Mouse (Mus musculus) left cerebral cortex, adult 8-10 months (tissue): ENCODE data around the gene Gm28043. TPM values are rescaled to one million over a fixed set of nuclear protein-coding genes. Genes with fewer than 3 reads are reported as not detected.

ENCODE experiments used
- microRNA-seq, 2 experiments: library from miRNA; unstranded; fragments of <30 nt; microRNA quantifications; one replicate each; pipeline ENCODE4 v1.2.0; 2022
- total RNA-seq, 4 experiments: library from RNA; stranded (reverse); gene quantifications; 2 replicates each; pipeline ENCODE4 v1.2.4; 2022

Gm28043 gene
- total RNA-seq, 4 experiments from 2014 or later = 3.8 to 6.2 (median 4.8) TPM

Small RNA genes within 50 kb of the gene (microRNA-seq; reads per million reads assigned to microRNA genes)
- gene Mir7667 = 0 reads per million in 2 experiments

Other genes with a start within 250 kb of the Gm28043 start
- 1 to 10 TPM; 4.3 to 6.0 (median 5.1) TPM for gene Pim1, start 124.1 kb upstream of the Gm28043 start, total RNA-seq
- not detected for gene Gm17657, start 65.2 kb upstream of the Gm28043 start, total RNA-seq
- 10 to 100 TPM; 35.6 to 39.5 (median 38.4) TPM for gene Tbc1d22b, start 65.1 kb upstream of the Gm28043 start, total RNA-seq
- not detected for gene Tmem217, start 62.5 kb upstream of the Gm28043 start, total RNA-seq
- 10 to 100 TPM; 60.2 to 65.5 (median 62.3) TPM for gene Rnf8, start 86 bp upstream of the Gm28043 start, total RNA-seq
- gene Cmtr1, start 45.7 kb downstream of the Gm28043 start, total RNA-seq = 100 to 1,000 TPM; 112 to 142 (median 127) TPM
- gene Ccdc167, start 102.2 kb downstream of the Gm28043 start, total RNA-seq = 10 to 100 TPM; 14.7 to 20.3 (median 17.4) TPM